Mouse (Mus musculus) midbrain, embryonic 14.5 days (tissue): ENCODE results near the gene Eef1e1. TPM values are rescaled to one million over a fixed set of nuclear protein-coding genes. Genes with fewer than 3 reads are reported as not detected.
A peak's percentile ranks its signal among the peaks of the same experiment; 100 is the strongest.
"Not testable (repeated sequence)": the region's sequence is repeated elsewhere in the genome, so short reads cannot be mapped to it uniquely, and the experiment has no call there.

Source experiments
- ATAC-seq: fragments of 200-750 bp; cut with Nextera tagmentation; 2 replicates; pipeline ENCODE4 v1.8.0; 2017; ENCODE audit warnings: moderate number of reproducible peaks, moderate library complexity; ENCODE audit not compliant: low FRiP score, low TSS enrichment
- DNase-seq: peaks from one replicate; pipeline ENCODE4 v3.0.0-alpha.2; 2015
- H3K27ac ChIP-seq: fragments of 300-500 bp; sonication (generic); replicated peaks from 2 replicates; pipeline ENCODE4 v1.5.1; 2014; ENCODE audit warnings: mild to moderate bottlenecking, low read depth, low read length, moderate library complexity
- H3K27me3 ChIP-seq: fragments of 300-500 bp; sonication (generic); 2 replicates; pipeline ENCODE4 v1.6.1; 2014; ENCODE audit warnings: low read length, control low read depth, mixed read lengths; ENCODE audit not compliant: control insufficient read depth, insufficient read depth
- H3K36me3 ChIP-seq: fragments of 300-500 bp; sonication (generic); 2 replicates; pipeline ENCODE4 v1.6.1; 2014; ENCODE audit warnings: low read length, control low read depth; ENCODE audit not compliant: control insufficient read depth, insufficient read depth
- H3K4me1 ChIP-seq: fragments of 300-500 bp; sonication (generic); 2 replicates; pipeline ENCODE4 v1.6.1; 2014; ENCODE audit warnings: mild to moderate bottlenecking, antibody characterized with exemption, low read length, control low read depth; ENCODE audit not compliant: control insufficient read depth, insufficient read depth
- H3K4me2 ChIP-seq: fragments of 300-500 bp; sonication (generic); 2 replicates; pipeline ENCODE4 v1.6.1; 2014; ENCODE audit warnings: mild to moderate bottlenecking, low read length, moderate library complexity
- H3K4me3 ChIP-seq: fragments of 300-500 bp; sonication (generic); replicated peaks from 2 replicates; pipeline ENCODE4 v1.5.1; 2014; ENCODE audit warnings: low read depth, low read length
- H3K9ac ChIP-seq: fragments of 300-500 bp; sonication (generic); replicated peaks from 2 replicates; pipeline ENCODE4 v1.6.1; 2014; ENCODE audit warnings: mild to moderate bottlenecking, low read length, moderate library complexity
- H3K9me3 ChIP-seq: fragments of 300-500 bp; sonication (generic); 2 replicates; pipeline ENCODE4 v1.6.1; 2016; ENCODE audit warnings: low read length, control low read depth, mixed read lengths; ENCODE audit not compliant: control insufficient read depth
- WGBS: fragments of 180-500 bp; shearing (Covaris S2); extraction: QIAGEN DNeasy Blood & Tissue Kit; methylation state at CpG from one replicate; pipeline ENCODE4 v1.1.7; 2014; 5-methylcytosine and 5-hydroxymethylcytosine counted together
- polyA plus RNA-seq: library from polyadenylated mRNA; unstranded; fragments of >200 nt; fragmentation: Nextera tagmentation; extraction: Ambion mirVana; gene quantifications from 2 replicates; pipeline ENCODE4 v1.2.1, GENCODE M21; 2014

Gene Eef1e1
- polyA plus RNA-seq, 1 experiment from 2014 or later, result 105 TPM

DNA sequence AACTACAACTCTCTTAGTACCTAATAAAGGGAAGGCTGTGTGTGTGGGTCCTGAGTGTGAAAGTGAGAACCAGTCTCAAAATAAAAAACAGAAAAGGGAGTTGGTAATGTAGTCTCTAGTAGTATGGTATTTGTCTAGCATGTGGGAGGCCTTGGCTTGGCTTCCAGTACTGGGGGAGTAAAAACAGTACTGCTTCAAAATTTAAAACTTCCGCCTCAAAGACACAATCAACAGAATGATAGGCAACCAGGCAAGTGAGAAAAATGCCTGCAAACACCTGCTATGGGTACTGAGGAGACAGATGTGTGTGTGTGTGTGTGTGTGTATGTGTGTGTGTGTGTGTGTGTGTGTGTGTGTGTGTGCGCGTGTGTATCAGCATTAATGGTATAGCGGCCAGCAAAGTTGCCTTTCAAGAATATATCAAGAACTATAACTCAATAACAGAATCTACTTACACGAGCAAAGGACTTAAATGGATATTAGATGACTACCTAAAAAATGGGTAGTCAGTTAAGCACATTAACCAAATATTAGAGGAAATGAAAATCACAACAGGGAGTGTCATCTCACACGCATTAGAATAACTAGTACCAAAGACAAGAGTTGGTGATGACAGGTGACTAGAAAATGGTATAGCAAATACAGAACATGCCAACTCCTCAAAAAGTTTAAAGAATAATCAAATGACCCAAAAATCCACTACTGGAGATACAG, 25.4 kb downstream of the Eef1e1 start:
- no peak overlapping the region for H3K9ac ChIP-seq
- no peak overlapping the region for H3K4me3 ChIP-seq
- no peak for DNase-seq
- no peaks in the 10 kb centered on the region for H3K9me3 ChIP-seq
- peak overlapping the region; percentile 84; the same call in 1 of the 2 replicates for H3K4me2 ChIP-seq
- 0 out of 2 replicates have a peak, but pooled peaks cover 2% of the 10 kb centered on the region for H3K4me1 ChIP-seq
- no peak overlapping the region for H3K27ac ChIP-seq
- no peak for ATAC-seq
- H3K27me3 ChIP-seq, result no peaks in the 10 kb centered on the region
- H3K36me3 ChIP-seq, result peaks cover 5% of the 10 kb centered on the region; the same call in 1 of the 2 replicates
- WGBS, result 93% methylated on average over 6 of the region's 6 CpGs

DNA sequence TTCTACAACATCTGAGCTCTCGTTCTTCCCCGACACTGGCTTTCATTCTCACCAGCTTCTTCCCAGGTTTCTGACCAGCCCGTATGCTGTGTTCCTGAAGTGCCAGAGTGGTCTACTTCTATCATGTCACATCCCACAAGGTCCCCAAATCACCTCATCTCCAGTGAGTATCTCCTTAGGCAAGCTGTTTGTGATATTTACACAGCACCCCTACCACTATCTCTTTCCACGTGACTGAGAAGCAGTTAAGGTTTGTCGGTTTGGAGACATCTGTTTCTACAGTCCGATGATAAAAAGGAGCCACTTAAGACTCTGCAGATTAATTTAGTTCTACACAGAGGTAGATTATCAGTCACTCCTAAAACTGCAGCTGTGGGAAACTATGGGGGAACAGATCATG, 26.3 kb downstream of the Eef1e1 start:
- Histone ChIP-seq H3K4me3 (no peak overlapping the region), H3K4me1 (0 out of 2 replicates have a peak, but pooled peaks cover 2% of the 10 kb centered on the region), H3K9me3 (no peaks in the 10 kb centered on the region), H3K4me2 (no peak overlapping the region), H3K36me3 (peaks cover 5% of the 10 kb centered on the region; the same call in 1 of the 2 replicates), H3K27me3 (no peaks in the 10 kb centered on the region), H3K27ac (no peak overlapping the region), H3K9ac (no peak overlapping the region)
- 92% methylated on average over 6 of the region's 6 CpGs for WGBS
- DNase-seq (no peak), ATAC-seq (no peak)

GRCm38 (mm10) chr13:38626229-38626525, 32.7 kb downstream of the Eef1e1 start:
- peaks cover 16% of the 10 kb centered on the region for H3K36me3 ChIP-seq
- H3K27me3 ChIP-seq, result no peaks in the 10 kb centered on the region
- H3K9me3 ChIP-seq, result no peaks in the 10 kb centered on the region
- H3K4me1 ChIP-seq, result no peaks in the 10 kb centered on the region
- no peak overlapping the region for H3K27ac ChIP-seq
- no peak overlapping the region for H3K4me2 ChIP-seq
- DNase-seq (no peak), ATAC-seq (no peak)
- H3K4me3 ChIP-seq, result no peak overlapping the region
- WGBS, result 15% methylated on average over 6 of the region's 6 CpGs
- H3K9ac ChIP-seq, result no peak overlapping the region

DNA sequence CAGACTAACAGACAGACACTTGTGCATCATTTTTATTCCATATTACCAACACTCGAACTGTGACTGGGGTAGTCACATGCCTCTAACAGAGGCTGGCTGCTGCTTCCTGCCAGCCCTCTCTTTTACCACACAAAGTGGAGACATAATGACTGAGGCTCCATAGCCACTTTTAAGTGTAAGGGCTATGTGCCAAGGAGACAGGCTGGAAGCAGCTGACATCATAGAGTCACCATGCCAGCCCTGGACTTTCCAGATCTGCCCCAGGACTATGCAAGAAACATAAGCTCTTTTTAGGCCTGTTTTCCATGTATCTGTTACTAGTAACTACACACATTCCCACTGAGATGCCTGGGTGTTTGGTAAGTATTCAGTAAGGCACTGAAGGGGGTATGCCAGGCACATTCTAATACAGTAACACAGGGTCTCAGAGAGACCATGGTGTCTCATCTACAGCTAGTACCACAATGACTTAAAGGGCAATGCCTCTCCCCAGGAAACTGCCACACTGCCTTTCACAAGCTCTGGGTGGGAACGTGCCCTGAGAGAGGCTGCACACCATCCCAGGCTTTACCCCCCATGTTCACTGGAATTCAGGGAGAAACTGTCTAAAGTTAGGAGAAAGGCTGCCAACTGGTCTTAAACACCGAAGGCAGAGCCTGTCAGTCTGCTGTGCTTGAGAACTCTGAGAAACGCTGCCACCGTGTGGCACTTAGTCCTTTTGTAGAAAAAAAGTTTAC, 33.2 kb downstream of the Eef1e1 start:
- Histone ChIP-seq H3K9me3 (no peaks in the 10 kb centered on the region), H3K4me3 (no peak overlapping the region), H3K9ac (no peak overlapping the region), H3K27ac (no peak overlapping the region), H3K4me2 (no peak overlapping the region), H3K36me3 (peaks cover 16% of the 10 kb centered on the region), H3K27me3 (no peaks in the 10 kb centered on the region), H3K4me1 (no peaks in the 10 kb centered on the region)
- ATAC-seq (no peak), DNase-seq (peak; percentile 75)
- 26% methylated on average over 5 of the region's 5 CpGs for WGBS

DNA sequence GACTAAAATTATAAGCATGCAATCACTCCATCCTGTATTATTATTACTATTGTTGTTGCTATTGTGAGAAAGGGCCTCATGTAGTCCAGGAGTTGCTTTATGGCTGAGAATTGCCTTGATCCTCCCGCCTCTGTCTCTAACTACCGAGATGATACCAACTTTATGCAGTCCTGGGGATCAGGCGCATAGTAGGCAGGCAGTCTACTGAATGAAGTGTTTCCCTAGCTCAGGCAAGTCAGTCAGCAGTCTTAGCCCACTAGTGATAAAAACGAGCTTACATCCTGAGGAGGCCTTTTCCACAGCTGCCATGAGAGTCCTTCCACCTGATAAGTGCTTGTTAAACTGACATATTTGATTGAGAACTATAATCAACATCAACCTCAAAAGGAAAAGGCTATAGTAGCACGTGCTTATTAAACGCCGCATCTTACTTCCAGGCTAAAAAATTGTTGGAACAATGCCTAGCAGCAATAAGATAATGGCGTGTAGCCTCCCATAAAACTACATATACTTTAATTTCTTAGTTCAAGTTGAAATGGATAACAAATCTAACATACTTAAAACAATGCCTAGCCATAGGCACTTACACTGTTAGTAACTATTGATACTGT, 34.5 kb downstream of the Eef1e1 start:
- Histone ChIP-seq H3K4me2 (no peak overlapping the region), H3K27ac (no peak overlapping the region), H3K4me3 (no peak overlapping the region), H3K36me3 (peaks cover 11% of the 10 kb centered on the region), H3K27me3 (no peaks in the 10 kb centered on the region), H3K9me3 (no peaks in the 10 kb centered on the region), H3K4me1 (no peaks in the 10 kb centered on the region), H3K9ac (no peak overlapping the region)
- DNase-seq (no peak), ATAC-seq (no peak)
- WGBS, result 94% methylated on average over 8 of the region's 8 CpGs

DNA sequence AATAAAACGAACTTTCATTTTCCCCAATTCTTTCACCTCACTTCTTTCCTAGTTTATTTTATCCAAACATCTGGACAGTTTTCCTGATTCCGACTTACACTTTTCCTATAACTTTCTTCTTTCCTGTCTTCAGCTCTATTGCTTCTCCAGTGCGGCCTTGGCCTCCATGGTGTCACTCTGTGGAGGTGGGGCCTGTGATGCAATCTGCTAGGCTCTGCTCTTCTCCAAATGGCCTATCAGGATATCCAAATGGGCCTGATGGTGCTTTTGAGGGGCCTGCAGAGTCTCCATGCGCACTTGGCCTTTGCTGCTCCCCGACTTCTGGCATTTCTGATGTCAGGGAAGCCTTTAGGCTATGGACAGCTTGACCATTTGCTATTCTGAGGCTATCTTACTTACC, 35.6 kb downstream of the Eef1e1 start:
- 97% methylated on average over 5 of the region's 5 CpGs for WGBS
- Histone ChIP-seq H3K4me2 (no peak overlapping the region), H3K9me3 (no peaks in the 10 kb centered on the region), H3K27me3 (no peaks in the 10 kb centered on the region), H3K36me3 (peaks cover 15% of the 10 kb centered on the region), H3K9ac (no peak overlapping the region), H3K4me1 (no peaks in the 10 kb centered on the region), H3K27ac (no peak overlapping the region), H3K4me3 (no peak overlapping the region)
- no peak for ATAC-seq
- no peak for DNase-seq

GRCm38 (mm10) chr13:38618001-38618630, 40.7 kb downstream of the Eef1e1 start:
- H3K36me3 ChIP-seq, result peaks cover 13% of the 10 kb centered on the region
- 85% methylated on average over 4 of the region's 4 CpGs for WGBS
- not testable (repeated sequence) for H3K4me3 ChIP-seq, ATAC-seq, H3K9me3 ChIP-seq, H3K27me3 ChIP-seq, H3K4me1 ChIP-seq, H3K9ac ChIP-seq, DNase-seq, H3K4me2 ChIP-seq, H3K27ac ChIP-seq

GRCm38 (mm10) chr13:38616887-38617286, 42.0 kb downstream of the Eef1e1 start:
- H3K9me3 ChIP-seq, result no peaks in the 10 kb centered on the region
- H3K9ac ChIP-seq, result no peak overlapping the region
- DNase-seq, result no peak
- no peak overlapping the region for H3K4me3 ChIP-seq
- H3K36me3 ChIP-seq, result peaks cover 21% of the 10 kb centered on the region
- no peak overlapping the region for H3K4me2 ChIP-seq
- ATAC-seq, result no peak
- no peaks in the 10 kb centered on the region for H3K4me1 ChIP-seq
- no peak overlapping the region for H3K27ac ChIP-seq
- 92% methylated on average over 4 of the region's 4 CpGs for WGBS
- H3K27me3 ChIP-seq, result no peaks in the 10 kb centered on the region
